In genomic region chr8:114682166-114682565, GRCm38 (mm10) we compare ENCODE assay signal across 32 mouse cellular contexts.
A peak's percentile ranks its signal among the peaks of the same experiment; 100 is the strongest.
DNase-seq lines count a peak whose midpoint lies in the region; ATAC-seq and TF ChIP-seq lines count a peak whose summit lies in the region.
"Had no signal": no experiment of that assay in that cellular context is flagged by ENCODE, and none has a peak within 500 bp of the region (broad histone marks: within the 10 kb centered on the region; RNA-seq: fewer than 3 reads in every experiment).

No protein-coding gene starts in this region.

- no peak for ATAC-seq in forebrain, embryonic 14.5 days
- ATAC-seq in forebrain, postnatal 0 days, result no peak
- ATAC-seq in lung, embryonic 14.5 days (ENCODE audit: insufficient read depth), result no peak
- ATAC-seq: forebrain, embryonic 15.5 days; Patski had no signal

- no peak overlapping the region for H3K4me2 ChIP-seq in forebrain, embryonic 14.5 days (ENCODE audit: low read length)
- no peak overlapping the region; the same call in 1 of the 2 replicates for H3K4me2 ChIP-seq in forebrain, postnatal 0 days (ENCODE audit: low read depth)
- H3K4me2 ChIP-seq in lung, embryonic 14.5 days, result peak overlapping the region; percentile 29; the same call in 1 of the 2 replicates
- H3K4me2 ChIP-seq: embryonic facial prominence, embryonic 12.5 days; forebrain, embryonic 15.5 days; heart, embryonic 12.5 days; hindbrain, embryonic 13.5 days; limb, embryonic 13.5 days; liver, embryonic 11.5 days; midbrain, embryonic 11.5 days had no signal

- 47% methylated on average over 10 of the region's 10 CpGs for WGBS in forebrain, embryonic 14.5 days
- WGBS in forebrain, postnatal 0 days, result 30% methylated on average over 10 of the region's 10 CpGs
- WGBS in lung, embryonic 14.5 days, result 24% methylated on average over 10 of the region's 10 CpGs
- WGBS in lung, adult 2 months, result 50% methylated on average over 10 of the region's 10 CpGs

- no peaks in the 10 kb centered on the region for H3K27me3 ChIP-seq in forebrain, embryonic 14.5 days (replicated peaks; ENCODE audit: control insufficient read depth, insufficient read depth, low read length)
- H3K27me3 ChIP-seq in forebrain, postnatal 0 days (ENCODE audit: insufficient read depth, low read length), result peaks cover 2% of the 10 kb centered on the region
- no peaks in the 10 kb centered on the region for H3K27me3 ChIP-seq in lung, embryonic 14.5 days (ENCODE audit: insufficient read depth, low read length)
- H3K27me3 ChIP-seq: embryonic facial prominence, embryonic 12.5 days; forebrain, embryonic 15.5 days; hindbrain, embryonic 13.5 days; Patski had no signal

- H3K4me1 ChIP-seq in forebrain, embryonic 14.5 days (ENCODE audit: control insufficient read depth, insufficient read depth, low read length), result no peaks in the 10 kb centered on the region
- H3K4me1 ChIP-seq in forebrain, postnatal 0 days (ENCODE audit: insufficient read depth), result no peaks in the 10 kb centered on the region
- 0 out of 2 replicates have a peak, but pooled peaks cover 22% of the 10 kb centered on the region for H3K4me1 ChIP-seq in lung, embryonic 14.5 days (ENCODE audit: insufficient read depth)
- no peaks in the 10 kb centered on the region; the same call in 1 of the 2 replicates for H3K4me1 ChIP-seq in lung, adult 2 months (ENCODE audit: control insufficient read depth, insufficient read depth, low read length)
- H3K4me1 ChIP-seq: forebrain, embryonic 15.5 days; heart, embryonic 12.5 days had no signal

- no peak overlapping the region for H3K27ac ChIP-seq in forebrain, embryonic 14.5 days (ENCODE audit: low read depth, low read length)
- no peak overlapping the region for H3K27ac ChIP-seq in forebrain, postnatal 0 days (ENCODE audit: low read depth, low read length)
- H3K27ac ChIP-seq in lung, embryonic 14.5 days (ENCODE audit: low read depth), result peak overlapping the region; percentile 70
- H3K27ac ChIP-seq: embryonic facial prominence, embryonic 12.5 days; forebrain, embryonic 15.5 days; gastrocnemius, adult 2 months; heart, adult 2 months; hindbrain, embryonic 13.5 days; left cerebral cortex, adult 2 months; limb, embryonic 13.5 days had no signal

- TF ChIP-seq POLR2A in lung, adult 2 months (IDR thresholded peaks at IDR 0.05; ENCODE audit: borderline replicate concordance, extremely low read depth, low read depth, low read length), result no peak

- peak; percentile 30 for DNase-seq in forebrain, embryonic 14.5 days (ENCODE audit: low spot score)
- no peak for DNase-seq in forebrain, postnatal 0 days
- DNase-seq in lung, embryonic 14.5 days, result peak; percentile 75
- no peak for DNase-seq in lung, adult 2 months
- peak; percentile 6 for DNase-seq in Muller cell, postnatal 12 days (ENCODE audit: inconsistent ontology term)
- peak; percentile 7 to 47 for DNase-seq in lung, postnatal 4 days
- DNase-seq in gastrocnemius, postnatal 10 days, result no peak
- DNase-seq in ovary, postnatal 14 days (ENCODE audit: low spot score), result no peak
- DNase-seq: adrenal gland, postnatal 10 days; cerebellum, adult 11 months; cerebellum, adult 9-10 months; cerebellum, postnatal 36 days; embryo, embryonic 11 days; gastrocnemius, adult 2 months; heart, adult 2 months; heart, postnatal 4 days; kidney, adult 11 months; kidney, postnatal 25 days; right cerebral cortex, postnatal 14 days; spleen, adult 18-20 months; thymus, adult 2 months; thymus, postnatal 36 days had no signal

- H3K9ac ChIP-seq in forebrain, embryonic 14.5 days (ENCODE audit: low read length), result no peak overlapping the region
- no peak overlapping the region for H3K9ac ChIP-seq in forebrain, postnatal 0 days
- no peak overlapping the region for H3K9ac ChIP-seq in lung, embryonic 14.5 days
- H3K9ac ChIP-seq: embryonic facial prominence, embryonic 12.5 days; forebrain, embryonic 15.5 days; heart, embryonic 12.5 days; hindbrain, embryonic 13.5 days; limb, embryonic 13.5 days had no signal

- H3K9me3 ChIP-seq in forebrain, embryonic 14.5 days (replicated peaks; ENCODE audit: control insufficient read depth, low read length), result no peaks in the 10 kb centered on the region
- no peaks in the 10 kb centered on the region for H3K9me3 ChIP-seq in forebrain, postnatal 0 days (ENCODE audit: low read length)
- no peaks in the 10 kb centered on the region for H3K9me3 ChIP-seq in lung, embryonic 14.5 days (ENCODE audit: low read depth, low read length)
- H3K9me3 ChIP-seq: embryonic facial prominence, embryonic 12.5 days; forebrain, embryonic 15.5 days; heart, embryonic 12.5 days; hindbrain, embryonic 13.5 days; limb, embryonic 13.5 days had no signal

- TF ChIP-seq CTCF in forebrain, postnatal 0 days (IDR thresholded peaks at IDR 0.05; ENCODE audit: low read depth), result no peak
- no peak for TF ChIP-seq CTCF in lung, embryonic 14.5 days (IDR thresholded peaks at IDR 0.05; ENCODE audit: low read depth)
- TF ChIP-seq CTCF in lung, adult 2 months (IDR thresholded peaks at IDR 0.05; ENCODE audit: insufficient read depth, low read length), result no peak

- no peaks in the 10 kb centered on the region for H3K36me3 ChIP-seq in forebrain, embryonic 14.5 days (ENCODE audit: control insufficient read depth, insufficient read depth, low read length)
- H3K36me3 ChIP-seq in forebrain, postnatal 0 days (ENCODE audit: insufficient read depth), result no peaks in the 10 kb centered on the region
- no peaks in the 10 kb centered on the region for H3K36me3 ChIP-seq in lung, embryonic 14.5 days (ENCODE audit: insufficient read depth)
- H3K36me3 ChIP-seq: embryonic facial prominence, embryonic 12.5 days; forebrain, embryonic 15.5 days; G1E; heart, embryonic 12.5 days; hindbrain, embryonic 13.5 days; limb, embryonic 13.5 days had no signal

- no peak overlapping the region for H3K4me3 ChIP-seq in forebrain, embryonic 14.5 days (ENCODE audit: low read depth, low read length)
- no peak overlapping the region for H3K4me3 ChIP-seq in forebrain, postnatal 0 days (ENCODE audit: low read depth, low read length)
- no peak overlapping the region for H3K4me3 ChIP-seq in lung, embryonic 14.5 days (ENCODE audit: low read depth, low read length)
- no peak overlapping the region for H3K4me3 ChIP-seq in lung, adult 2 months (replicated peaks; ENCODE audit: extremely low read depth, low read depth, low read length)
- H3K4me3 ChIP-seq: embryonic facial prominence, embryonic 12.5 days; forebrain, embryonic 15.5 days; gastrocnemius, adult 2 months; heart, adult 2 months; heart, embryonic 12.5 days; hindbrain, embryonic 13.5 days; left cerebral cortex, adult 2 months; limb, embryonic 13.5 days had no signal

Comparison
In these comparisons a context has a peak if more than half of its experiments do, and no peak if none do; other contexts are left out.
1. DNase-seq: peak in forebrain, embryonic 14.5 days (single experiment), lung, embryonic 14.5 days (single experiment), Muller cell, postnatal 12 days (single experiment) and lung, postnatal 4 days (2 of 2); none in forebrain, postnatal 0 days (single experiment), lung, adult 2 months (single experiment), gastrocnemius, postnatal 10 days (single experiment) and ovary, postnatal 14 days (single experiment).